Mouse (Mus musculus) CD4-positive, CD25-positive, alpha-beta regulatory T cell, adult 2 months (primary cell): ENCODE measurements around the gene Gpr146.

Experiments
- DNase-seq: peaks from one replicate; pipeline ENCODE4 v3.0.0-alpha.2; 2012; ENCODE audit warnings: low read depth, low spot score

The Gpr146 gene

DNA sequence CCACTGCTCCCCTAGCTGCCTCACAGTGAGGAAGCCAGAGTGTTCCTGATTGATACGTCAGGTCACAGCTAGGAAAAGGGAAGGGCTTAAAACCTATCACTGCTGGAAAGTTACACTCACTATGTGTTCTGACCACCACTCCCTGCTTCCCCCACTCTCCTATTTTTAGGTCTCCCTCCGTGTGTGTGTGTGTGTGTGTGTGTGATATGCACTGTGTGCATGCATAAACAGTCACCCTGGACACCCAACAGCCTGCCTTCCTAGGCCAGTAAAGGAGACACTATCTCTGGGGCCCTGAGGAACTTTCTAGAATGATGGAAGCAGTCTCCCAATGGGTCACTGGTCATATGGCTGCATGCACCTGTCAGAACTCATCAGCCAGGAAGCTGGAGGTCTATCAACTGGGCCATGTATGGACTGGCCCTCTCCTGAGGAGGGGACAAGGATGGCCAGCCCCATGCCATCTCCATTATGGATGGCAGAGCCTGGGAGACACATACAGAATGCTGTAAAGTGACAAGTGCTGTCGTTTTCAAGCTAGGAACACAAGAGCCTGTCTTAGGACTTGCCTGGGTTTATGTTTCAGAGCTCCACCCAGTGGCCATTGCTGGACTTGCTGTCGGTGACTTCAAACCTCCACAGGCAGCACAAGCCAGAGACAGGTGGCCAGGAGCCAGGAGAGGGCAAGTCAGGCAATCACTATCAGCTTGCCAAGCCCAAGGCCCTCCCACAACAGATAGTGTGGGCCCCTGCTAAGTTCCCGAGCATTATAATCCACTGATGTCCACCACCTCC, 20.7 kb downstream of the Gpr146 start:
- DNase-seq = peak; percentile 94

DNA sequence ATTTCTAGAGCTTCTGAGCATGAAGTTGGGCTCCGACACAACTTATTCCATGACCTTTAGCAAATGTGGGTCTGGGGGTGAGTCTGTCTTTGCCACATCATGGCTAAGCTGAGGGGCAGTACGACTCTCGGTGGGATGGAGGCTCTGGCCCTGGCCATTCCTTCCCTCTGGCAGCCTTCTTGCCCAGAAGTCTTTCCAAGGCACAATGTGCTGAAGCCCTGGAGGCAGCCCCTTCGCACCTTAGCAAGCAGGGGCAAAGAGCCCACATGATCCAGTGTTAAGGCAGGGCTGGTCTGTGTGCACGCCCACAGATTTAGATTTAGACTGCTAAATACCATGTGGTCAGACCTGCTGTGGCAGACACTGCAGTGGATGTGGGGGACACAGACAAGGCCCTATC, 21.3 kb downstream of the Gpr146 start:
- no peak for DNase-seq

DNA sequence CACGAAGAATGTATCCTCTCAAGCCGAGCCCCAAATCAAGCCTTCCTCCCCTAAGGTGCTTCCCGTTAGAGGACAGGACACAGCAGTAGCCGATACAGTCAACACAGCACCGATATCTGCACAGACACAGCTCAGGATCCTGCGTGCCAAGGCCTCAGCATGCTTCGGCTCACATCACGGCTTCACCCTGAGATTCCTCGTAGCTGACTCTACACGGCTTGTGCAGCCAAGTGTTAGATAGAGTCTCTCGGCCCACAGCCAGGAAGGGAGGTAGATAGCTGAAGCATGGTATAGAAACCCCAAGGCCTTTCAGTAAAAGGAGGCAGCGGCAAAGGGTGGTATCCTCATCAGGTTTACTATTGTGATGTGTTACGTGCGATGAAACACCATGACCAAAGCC, 22.5 kb downstream of the Gpr146 start:
- no peak for DNase-seq

DNA sequence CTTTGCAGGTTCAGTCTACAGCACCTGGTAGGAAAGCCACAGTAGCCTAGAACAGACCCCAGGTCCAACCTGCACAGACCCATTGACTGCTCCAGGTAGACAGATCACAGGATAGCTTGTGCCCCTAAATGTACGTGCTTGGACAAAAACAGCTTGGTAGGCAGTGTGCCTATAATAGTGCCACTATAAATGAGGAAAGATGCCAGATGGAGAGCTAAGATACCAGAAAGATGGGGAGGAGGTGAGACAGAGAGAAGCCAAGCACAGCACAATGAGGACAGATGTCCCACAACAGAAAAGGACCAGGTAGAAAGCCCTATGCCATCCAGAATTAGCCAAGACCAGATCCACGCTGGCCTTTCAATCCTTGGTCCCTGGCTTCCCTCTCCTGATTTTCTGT, 24.6 kb downstream of the Gpr146 start:
- no peak for DNase-seq

DNA sequence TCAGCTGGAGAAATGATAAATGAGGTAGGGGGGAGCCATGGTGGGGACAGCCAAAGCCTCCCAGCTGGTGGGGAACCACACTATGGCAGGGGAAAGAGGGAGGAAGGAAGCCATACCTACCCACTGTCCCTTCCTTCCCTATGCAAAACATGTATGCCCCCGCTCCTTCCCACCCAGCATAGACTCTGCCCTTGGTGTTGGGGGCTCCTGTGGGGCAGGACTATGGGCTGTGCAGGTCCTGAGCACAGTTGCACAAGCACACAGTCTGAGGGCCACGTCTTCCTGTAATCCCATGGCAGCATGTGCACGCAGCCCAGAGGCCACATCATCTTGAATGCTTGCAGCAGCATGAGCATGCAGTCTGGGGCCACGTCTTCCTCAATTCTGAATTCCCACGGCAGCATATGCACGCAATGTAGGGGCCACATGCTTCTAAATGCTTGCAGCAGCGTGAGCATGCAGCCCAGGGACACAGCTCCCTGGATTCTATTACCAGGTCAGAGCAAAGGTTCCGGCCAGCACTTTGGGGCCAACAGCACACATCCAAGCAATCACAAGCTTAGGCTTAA, 26.3 kb downstream of the Gpr146 start:
- no peak for DNase-seq

DNA sequence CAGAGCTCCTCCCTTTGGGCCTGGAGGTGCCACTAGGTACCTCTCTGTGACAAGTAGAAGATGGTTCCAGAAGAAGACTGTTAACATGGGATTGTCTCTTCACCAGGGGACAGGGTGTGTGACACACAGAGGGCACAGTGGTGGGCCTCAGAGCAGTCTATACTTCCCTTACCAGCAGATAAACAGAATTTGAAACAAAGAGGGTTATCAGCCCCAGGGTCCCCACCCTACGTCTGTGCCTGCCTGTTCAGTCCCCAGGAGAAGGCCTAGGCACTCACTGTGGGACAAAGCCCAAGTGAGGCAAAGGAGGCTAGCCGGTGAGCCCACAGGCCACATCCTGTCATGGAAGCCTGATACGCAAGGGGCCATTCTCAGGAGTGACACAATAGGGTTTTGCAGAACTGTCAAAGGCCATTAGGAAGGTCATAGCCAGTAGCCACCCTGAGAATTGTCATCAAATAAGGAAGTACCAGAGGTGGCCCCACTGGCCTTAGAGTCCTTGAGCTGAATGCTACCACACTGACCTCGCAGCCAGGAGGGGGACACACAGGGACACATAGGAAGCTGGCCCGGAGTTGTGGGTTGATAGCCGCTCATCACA, 27.4 kb downstream of the Gpr146 start, which contains the start of gene C130050O18Rik:
Gene C130050O18Rik (plus strand): TSS at position 480 of the 601 bp plus-strand sequence.
- DNase-seq = no peak

DNA sequence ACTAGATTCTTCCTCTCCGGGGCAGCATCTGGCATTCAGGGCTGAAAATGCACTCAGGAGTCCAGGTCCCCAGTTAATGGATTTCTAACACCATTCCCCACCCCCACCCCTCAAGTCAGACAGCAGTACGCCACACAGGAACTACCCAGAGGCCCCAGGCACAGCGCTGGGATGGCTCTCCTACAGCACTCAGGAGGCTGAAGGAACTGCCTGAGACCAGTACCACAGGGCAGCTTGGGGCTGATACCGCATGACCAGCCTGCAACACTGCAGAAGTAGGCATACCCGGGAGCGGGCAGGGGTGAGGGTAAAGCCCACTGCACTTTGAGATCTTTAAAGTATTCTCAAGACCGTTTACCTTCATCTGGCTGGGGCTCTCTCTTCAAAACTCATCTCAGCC, 28.0 kb downstream of the Gpr146 start:
- no peak for DNase-seq

DNA sequence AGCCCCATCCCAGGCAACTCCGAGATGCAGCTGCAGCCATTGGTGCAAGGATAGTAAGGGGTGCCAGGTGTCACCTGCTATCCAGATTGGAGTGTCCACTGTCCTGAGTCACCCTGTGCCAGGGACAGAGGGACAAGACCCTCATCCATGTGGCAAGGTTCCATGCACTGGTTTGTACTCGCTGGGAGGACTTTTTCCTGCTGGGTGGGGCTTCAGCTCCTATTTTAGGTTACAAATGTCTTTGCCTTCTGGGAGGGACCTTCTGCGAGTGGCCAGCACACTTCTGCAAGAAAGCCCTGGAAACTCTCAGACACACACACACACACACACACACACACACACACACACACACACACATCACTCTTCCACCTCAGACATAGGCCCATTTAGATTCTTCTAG, 28.5 kb downstream of the Gpr146 start:
- DNase-seq = no peak

DNA sequence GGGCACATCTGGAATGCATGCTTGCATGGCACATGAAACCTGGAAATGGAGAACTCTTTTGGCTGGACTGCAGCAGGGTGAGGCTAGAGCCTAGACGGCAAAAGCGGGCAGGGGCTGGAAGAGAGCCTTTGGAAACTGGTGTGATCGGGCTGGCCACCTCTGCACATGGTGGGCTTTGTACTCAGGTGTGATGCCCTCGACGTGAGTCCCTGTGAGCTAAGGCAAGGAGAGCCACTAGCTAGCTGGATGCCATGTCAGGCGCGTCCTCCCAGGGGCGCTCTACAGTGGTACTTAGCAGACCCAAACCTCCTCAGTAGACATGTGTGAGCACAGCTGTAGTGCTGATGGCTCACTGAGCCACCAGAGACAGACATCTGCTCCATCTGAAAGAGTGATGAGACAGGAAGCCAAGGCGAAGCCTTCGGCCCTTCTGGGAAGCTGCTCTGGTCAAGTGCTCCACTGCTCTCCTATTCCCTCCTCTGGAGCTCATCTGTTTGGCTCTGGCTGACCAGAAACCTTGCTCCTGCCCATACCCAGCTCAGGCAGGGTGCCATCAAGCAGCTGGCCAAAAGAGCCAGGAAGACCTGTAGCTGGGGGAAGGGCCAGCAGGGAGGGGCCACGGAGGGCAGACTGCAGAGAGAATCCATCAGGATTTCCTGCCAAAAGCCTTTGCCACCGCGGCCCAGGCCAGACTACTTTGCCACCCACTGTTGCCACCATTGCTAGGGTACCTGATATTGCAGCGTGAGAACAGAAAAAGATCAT, 29.8 kb downstream of the Gpr146 start:
- no peak for DNase-seq

DNA sequence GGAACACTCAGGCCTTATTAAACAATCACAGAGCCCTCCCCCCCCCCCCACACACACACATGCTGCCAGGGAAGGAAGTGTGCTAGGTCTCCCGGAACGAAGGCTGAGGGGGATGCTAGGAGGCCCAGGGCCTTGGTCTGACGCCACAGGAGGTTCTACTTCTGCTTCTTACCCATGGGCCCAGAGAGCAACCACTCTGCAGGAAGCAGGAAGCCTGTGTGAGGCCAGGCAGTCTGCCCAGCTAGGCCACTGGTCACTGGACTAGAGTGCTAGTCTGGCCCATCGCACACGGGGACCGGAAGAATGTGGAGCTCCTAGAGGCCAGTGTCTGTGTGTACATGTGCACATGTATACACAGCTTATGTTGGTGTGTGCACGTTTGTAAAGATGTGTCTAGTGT, 31.0 kb downstream of the Gpr146 start:
- DNase-seq = no peak

DNA sequence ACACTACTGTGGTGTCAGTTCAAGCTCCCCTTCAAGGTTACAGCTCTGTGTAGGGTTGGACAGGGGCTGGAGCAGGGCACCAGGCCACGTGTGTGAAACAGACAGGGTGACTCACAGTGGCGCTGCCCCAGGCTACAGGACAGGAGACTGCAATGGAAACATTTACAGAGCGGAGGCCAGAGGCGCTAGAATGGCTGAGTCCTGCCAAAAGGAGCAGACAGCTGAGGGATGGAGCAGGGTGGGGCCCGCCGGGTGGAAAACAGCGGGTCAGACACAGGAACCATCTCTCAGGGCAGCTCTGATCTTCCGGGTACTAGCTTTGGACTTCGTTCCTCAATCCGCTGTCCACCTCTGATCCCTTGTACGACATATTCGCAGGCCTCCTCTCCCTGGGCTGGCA, 31.9 kb downstream of the Gpr146 start:
- DNase-seq = no peak

DNA sequence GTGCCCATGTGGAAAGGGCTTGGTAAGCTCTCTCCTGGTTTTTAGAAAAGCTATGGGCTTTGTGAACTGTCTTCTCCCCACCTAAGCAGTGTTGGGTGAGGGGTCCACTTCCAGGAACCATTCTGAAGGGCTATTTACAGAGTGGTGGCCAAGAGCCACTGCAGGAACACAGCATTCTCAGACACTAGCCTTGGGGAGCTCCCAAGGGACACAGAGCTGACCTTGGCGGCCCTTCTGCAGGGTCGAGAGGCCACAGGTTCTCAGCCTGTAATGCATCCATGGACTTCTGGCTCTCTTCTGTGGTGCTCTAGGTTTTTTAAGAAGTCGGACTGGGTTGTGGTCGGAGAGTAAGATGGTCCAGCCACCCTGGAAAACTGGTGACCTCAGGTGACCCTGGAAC, 32.6 kb downstream of the Gpr146 start:
- no peak for DNase-seq

DNA sequence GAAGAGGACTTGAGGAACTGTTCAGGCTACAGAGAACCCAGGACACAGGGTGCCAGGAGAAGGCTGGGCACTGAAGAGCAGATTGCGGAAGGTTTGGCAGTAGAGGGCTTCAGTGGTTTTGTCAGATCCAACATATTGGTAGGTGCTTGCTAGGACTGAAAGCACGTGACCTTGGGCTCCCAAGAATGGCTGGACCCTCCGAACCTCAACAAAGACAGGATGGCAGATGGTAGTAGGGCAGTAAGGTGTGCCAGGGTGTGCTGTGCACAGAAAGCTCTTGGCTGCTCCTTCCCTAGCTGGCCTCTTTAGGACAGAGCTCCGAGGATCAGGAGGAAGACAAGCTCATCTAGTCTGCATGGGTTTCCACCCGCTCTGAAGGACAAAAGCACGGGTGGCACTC, 33.6 kb downstream of the Gpr146 start:
- no peak for DNase-seq

DNA sequence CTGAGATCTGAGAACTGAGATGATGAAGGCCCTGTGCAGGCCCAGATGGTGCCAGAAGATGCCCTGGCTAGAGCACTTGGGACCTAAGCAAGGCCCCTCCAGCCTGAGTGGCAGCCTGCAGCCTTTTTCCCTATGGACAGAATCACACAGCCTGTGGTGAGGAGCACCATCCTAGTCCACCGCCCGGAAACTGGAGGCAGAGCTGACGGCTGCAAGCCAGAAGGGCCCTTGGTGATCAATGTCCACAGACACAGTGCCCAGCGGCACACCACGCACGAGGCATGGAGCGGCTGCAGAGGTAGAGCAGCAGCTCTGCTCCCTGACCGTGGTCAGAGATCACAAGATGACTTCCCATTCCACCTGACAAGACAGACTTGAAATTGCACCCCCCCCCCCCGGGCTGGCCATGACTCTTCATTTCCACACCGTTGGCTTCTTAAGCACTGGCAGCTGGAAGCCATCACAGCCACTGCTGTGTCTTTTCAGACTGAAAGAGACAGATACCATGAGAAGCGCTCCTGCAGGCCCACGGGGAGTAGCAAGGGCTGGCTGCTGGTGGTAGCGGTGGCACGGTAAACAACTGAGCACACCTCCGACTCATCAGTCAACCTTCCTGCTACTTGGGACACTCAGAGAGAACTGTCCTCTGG, 34.3 kb downstream of the Gpr146 start:
- DNase-seq = no peak

DNA sequence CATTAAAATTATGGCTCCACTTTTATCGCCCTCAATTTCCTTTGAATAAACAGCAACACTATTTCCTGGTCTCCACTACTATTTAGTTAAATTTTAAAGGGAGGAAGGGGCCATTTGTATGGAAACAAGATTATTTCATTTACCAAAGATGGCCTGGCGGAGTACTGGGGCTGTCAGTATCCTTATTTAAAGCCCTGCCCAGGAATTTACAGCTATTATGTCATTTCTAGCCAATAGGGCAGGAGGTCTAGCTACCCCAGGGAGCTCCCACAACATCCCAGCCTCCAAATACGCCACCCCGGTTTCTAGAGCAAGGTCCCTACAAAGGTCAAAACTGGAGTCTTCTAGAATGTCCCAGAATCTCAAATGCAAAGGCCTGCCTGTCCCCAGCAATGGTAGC, 36.0 kb downstream of the Gpr146 start:
- no peak for DNase-seq

DNA sequence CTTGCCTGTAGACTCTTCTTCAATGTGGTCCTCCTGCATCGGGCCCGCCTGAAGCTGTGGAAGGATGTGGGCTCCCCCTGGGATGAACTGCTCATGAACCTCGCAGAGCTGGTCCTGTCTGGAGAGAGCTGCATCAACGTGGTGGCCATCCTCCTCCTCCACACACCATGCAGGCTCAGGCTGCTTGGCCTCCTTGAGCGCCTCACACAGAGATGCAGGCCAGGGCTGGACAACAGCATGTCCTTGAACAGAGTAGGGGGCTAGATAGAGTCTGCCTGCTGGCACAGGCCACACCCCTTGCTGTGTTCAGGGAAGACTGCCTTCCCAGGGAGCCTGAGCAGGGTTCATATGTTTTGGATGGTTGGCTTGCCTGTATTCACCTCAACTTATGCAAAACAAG, 37.5 kb downstream of the Gpr146 start:
- no peak for DNase-seq

DNA sequence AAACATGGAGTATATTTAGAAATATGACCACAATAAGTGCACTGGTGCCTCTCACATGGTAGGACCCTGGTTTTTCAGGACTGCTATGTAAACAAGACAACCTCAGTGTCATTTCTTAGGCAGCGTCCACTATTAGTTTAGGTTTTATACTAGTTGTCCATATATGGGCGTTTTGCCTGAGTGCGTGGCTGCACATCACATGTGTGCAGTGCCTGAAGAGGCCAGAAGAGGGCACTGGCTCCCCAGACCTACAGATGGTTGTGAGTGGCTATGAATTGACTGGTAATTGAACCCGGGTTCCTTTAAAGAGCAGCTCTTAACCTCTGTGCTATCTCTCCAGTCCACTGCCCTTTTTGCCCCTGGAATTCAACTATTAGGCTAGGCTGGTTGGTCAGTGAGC, 39.4 kb downstream of the Gpr146 start:
- DNase-seq = no peak

DNA sequence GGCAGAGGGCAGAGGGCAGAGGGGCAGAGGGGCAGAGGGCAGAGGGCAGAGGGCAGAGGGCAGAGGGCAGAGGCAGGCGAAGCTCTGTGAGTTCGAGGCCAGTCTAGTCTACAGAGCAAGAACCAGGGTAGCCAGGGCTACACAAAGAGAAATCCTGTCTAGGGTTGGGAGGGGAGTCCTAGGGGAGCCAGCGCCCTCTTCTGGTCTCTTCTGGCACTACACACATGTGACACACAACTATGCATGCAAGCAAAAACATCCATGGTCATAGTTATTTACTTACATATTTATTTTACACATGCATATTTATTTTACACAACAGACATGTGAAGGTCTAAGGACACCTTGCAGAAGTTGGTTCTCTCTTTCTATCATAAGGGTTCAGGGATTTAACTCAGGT, 40.0 kb downstream of the Gpr146 start:
- DNase-seq = no peak

DNA sequence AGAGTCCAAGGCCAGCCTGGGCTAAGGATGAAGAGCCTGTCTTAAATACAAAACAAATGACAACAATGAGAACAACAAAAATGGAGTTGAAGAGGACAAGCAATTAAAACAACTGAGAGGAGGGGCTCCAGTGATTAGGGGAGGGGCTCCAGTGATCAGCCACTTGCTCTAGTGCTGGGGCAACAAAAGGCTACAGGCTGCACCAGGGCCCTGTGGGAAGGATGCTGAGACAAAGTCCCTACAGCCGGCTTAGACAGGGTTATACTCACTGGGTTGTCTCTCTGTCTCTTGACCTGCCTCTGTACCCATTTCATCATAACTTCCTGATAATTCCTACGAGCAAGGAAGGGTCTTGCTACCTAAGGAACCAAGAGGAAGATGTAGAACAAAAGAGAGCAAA, 40.6 kb downstream of the Gpr146 start:
- DNase-seq = no peak

DNA sequence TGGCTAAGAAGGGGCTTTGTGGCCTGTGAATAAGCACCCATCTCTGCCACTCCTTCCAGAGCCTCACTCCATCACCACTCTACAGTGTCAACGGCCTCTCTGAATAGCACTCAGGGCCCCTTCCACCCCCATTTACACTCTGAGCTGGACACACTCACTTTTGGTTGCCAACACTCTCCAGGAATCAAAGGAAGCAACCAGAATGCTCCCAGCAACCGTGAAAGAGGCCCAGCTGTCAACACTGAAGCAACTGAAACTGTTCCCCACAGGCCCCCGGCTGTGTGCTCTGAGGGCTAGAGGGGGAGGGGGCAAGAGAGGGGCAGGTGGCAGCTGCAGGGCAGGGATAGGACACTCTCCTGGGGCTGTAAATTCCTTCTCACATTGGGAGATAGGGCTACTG, 41.1 kb downstream of the Gpr146 start:
- DNase-seq = no peak

DNA sequence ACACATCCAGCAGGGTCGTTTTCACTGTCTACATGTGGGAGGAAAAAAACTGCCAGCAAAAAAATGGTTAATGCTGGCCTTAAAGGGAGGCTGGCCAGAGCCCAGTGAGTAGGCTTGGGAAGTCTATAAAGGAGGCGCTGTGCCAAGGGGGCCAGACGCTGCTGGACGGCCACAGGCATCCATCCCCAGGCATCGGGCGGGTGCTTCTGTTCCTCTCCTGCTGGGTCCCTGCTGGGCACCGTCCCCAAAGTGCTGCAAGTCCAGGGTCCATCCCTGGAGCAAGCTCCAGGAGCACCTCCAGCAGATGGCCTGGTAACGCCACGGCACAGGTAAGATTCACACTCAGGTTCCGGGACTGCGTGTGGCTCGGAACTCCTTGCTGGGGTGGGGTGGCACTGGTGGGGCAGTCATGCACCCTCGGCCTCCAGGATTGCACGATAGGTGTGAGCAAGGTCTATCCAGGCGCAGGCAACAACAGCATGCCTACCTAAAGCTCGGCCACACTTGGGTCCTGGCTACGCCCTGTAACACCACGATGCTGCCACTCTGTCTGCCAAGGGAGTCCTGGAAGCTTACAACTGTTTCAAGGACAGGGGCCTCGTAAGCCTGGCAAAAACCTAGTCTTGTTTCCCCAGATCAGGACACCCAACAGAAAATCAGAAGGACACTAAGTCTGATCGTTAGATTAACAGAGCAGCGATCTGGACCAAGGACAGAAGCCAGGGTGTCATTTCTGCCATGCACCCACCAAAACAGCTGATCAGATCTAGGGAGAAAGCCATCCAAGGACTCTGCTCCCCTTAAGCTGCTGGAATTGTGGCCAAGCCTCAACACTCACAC, 45.7 kb downstream of the Gpr146 start, which contains the start of gene Gper1:
Gene Gper1 (plus strand): TSS at position 126 of the 840 bp plus-strand sequence.
- no peak for DNase-seq
